Mouse (Mus musculus): Measurements from ENCODE around the gene Ssh1. TPM values are rescaled to one million over a fixed set of nuclear protein-coding genes. Genes with fewer than 3 reads are reported as not detected.

Gene Ssh1
- polyA plus RNA-seq, 1 experiment from 2014 or later: 15.1 TPM

GRCm38 (mm10) chr5:113974576-113974975 lies 19.1 kb downstream of the Ssh1 start:
- WGBS: 40% methylated on average over 15 of the region's 15 CpGs
- peak; percentile 67 for ATAC-seq (ENCODE audit: low read depth)
- H3K4me2 ChIP-seq (ENCODE audit: low read depth, low read length): peak overlapping the region; percentile 46
- H3K36me3 ChIP-seq (ENCODE audit: control insufficient read depth, insufficient read depth, low read length): peaks cover 5% of the 10 kb centered on the region; the same call in 1 of the 2 replicates
- H3K9ac ChIP-seq (ENCODE audit: low read length): peak overlapping the region; percentile 53
- H3K27ac ChIP-seq (ENCODE audit: low read length): peak overlapping the region; percentile 94
- peak overlapping the region; percentile 37 for H3K4me3 ChIP-seq (ENCODE audit: low read length)
- peaks cover 59% of the 10 kb centered on the region for H3K4me1 ChIP-seq (replicated peaks; ENCODE audit: control insufficient read depth, insufficient read depth, low read length)
- no peaks in the 10 kb centered on the region for H3K27me3 ChIP-seq (ENCODE audit: control insufficient read depth, insufficient read depth, low read depth, low read length)
- no peaks in the 10 kb centered on the region for H3K9me3 ChIP-seq (ENCODE audit: control insufficient read depth, low read length)

- 44% methylated on average over 8 of the region's 8 CpGs for WGBS
- peaks cover 13% of the 10 kb centered on the region for H3K36me3 ChIP-seq (ENCODE audit: control insufficient read depth, insufficient read depth, low read length)
- peak overlapping the region; percentile 46 for H3K4me2 ChIP-seq (ENCODE audit: low read depth, low read length)
- peak overlapping the region; percentile 40; the same call in 1 of the 2 replicates for H3K9ac ChIP-seq (ENCODE audit: low read length)
- no peak for ATAC-seq (ENCODE audit: low read depth)
- H3K9me3 ChIP-seq (ENCODE audit: control insufficient read depth, low read length): no peaks in the 10 kb centered on the region
- no peaks in the 10 kb centered on the region for H3K27me3 ChIP-seq (ENCODE audit: control insufficient read depth, insufficient read depth, low read depth, low read length)
- peak overlapping the region; percentile 94 for H3K27ac ChIP-seq (ENCODE audit: low read length)
- peaks cover 59% of the 10 kb centered on the region for H3K4me1 ChIP-seq (replicated peaks; ENCODE audit: control insufficient read depth, insufficient read depth, low read length)
- H3K4me3 ChIP-seq (ENCODE audit: low read length): peak overlapping the region; percentile 37
Measured at GRCm38 (mm10) chr5:113973790-113974189, 19.9 kb downstream of the Ssh1 start.

GRCm38 (mm10) chr5:113972589-113973515 lies 20.8 kb downstream of the Ssh1 start:
- peaks cover 55% of the 10 kb centered on the region for H3K4me1 ChIP-seq (replicated peaks; ENCODE audit: control insufficient read depth, insufficient read depth, low read length)
- H3K4me2 ChIP-seq (ENCODE audit: low read depth, low read length): peak overlapping the region; percentile 46
- no peaks in the 10 kb centered on the region for H3K9me3 ChIP-seq (ENCODE audit: control insufficient read depth, low read length)
- H3K36me3 ChIP-seq (ENCODE audit: control insufficient read depth, insufficient read depth, low read length): peaks cover 14% of the 10 kb centered on the region
- peak overlapping the region; percentile 5; the same call in 1 of the 2 replicates for H3K4me3 ChIP-seq (ENCODE audit: low read length)
- H3K27me3 ChIP-seq (ENCODE audit: control insufficient read depth, insufficient read depth, low read depth, low read length): no peaks in the 10 kb centered on the region
- WGBS: 18% methylated on average over 18 of the region's 18 CpGs
- H3K9ac ChIP-seq (ENCODE audit: low read length): peak overlapping the region; percentile 40
- no peak for ATAC-seq (ENCODE audit: low read depth)
- peak overlapping the region; percentile 94 for H3K27ac ChIP-seq (ENCODE audit: low read length)

- Histone ChIP-seq H3K36me3 (ENCODE audit: control insufficient read depth, insufficient read depth, low read length) (peaks cover 23% of the 10 kb centered on the region), H3K9me3 (ENCODE audit: control insufficient read depth, low read length) (no peaks in the 10 kb centered on the region), H3K4me3 (ENCODE audit: low read length) (no peak overlapping the region), H3K27ac (ENCODE audit: low read length) (no peak overlapping the region), H3K9ac (ENCODE audit: low read length) (no peak overlapping the region), H3K4me2 (ENCODE audit: low read depth, low read length) (no peak overlapping the region), H3K27me3 (ENCODE audit: control insufficient read depth, insufficient read depth, low read depth, low read length) (no peaks in the 10 kb centered on the region), H3K4me1 (replicated peaks; ENCODE audit: control insufficient read depth, insufficient read depth, low read length) (peaks cover 41% of the 10 kb centered on the region)
- no peak for ATAC-seq (ENCODE audit: low read depth)
- WGBS: 77% methylated on average over 10 of the region's 10 CpGs
Measured at GRCm38 (mm10) chr5:113971434-113971960, 22.2 kb downstream of the Ssh1 start.

GRCm38 (mm10) chr5:113968371-113968770 lies 25.3 kb downstream of the Ssh1 start:
- H3K9me3 ChIP-seq (ENCODE audit: control insufficient read depth, low read length): no peaks in the 10 kb centered on the region
- peaks cover 13% of the 10 kb centered on the region for H3K4me1 ChIP-seq (replicated peaks; ENCODE audit: control insufficient read depth, insufficient read depth, low read length)
- H3K27me3 ChIP-seq (ENCODE audit: control insufficient read depth, insufficient read depth, low read depth, low read length): no peaks in the 10 kb centered on the region
- no peak overlapping the region for H3K9ac ChIP-seq (ENCODE audit: low read length)
- WGBS: 82% methylated on average over 11 of the region's 11 CpGs
- peaks cover 48% of the 10 kb centered on the region for H3K36me3 ChIP-seq (ENCODE audit: control insufficient read depth, insufficient read depth, low read length)
- H3K4me2 ChIP-seq (ENCODE audit: low read depth, low read length): no peak overlapping the region
- no peak overlapping the region for H3K4me3 ChIP-seq (ENCODE audit: low read length)
- no peak for ATAC-seq (ENCODE audit: low read depth)
- no peak overlapping the region for H3K27ac ChIP-seq (ENCODE audit: low read length)

GRCm38 (mm10) chr5:113966452-113967150 lies 27.1 kb downstream of the Ssh1 start:
- ATAC-seq (ENCODE audit: low read depth): no peak
- Histone ChIP-seq H3K4me3 (ENCODE audit: low read length) (no peak overlapping the region), H3K4me1 (replicated peaks; ENCODE audit: control insufficient read depth, insufficient read depth, low read length) (peaks cover 2% of the 10 kb centered on the region), H3K36me3 (ENCODE audit: control insufficient read depth, insufficient read depth, low read length) (peaks cover 49% of the 10 kb centered on the region), H3K27ac (ENCODE audit: low read length) (no peak overlapping the region), H3K9me3 (ENCODE audit: control insufficient read depth, low read length) (no peaks in the 10 kb centered on the region), H3K4me2 (ENCODE audit: low read depth, low read length) (no peak overlapping the region), H3K9ac (ENCODE audit: low read length) (no peak overlapping the region), H3K27me3 (ENCODE audit: control insufficient read depth, insufficient read depth, low read depth, low read length) (no peaks in the 10 kb centered on the region)
- WGBS: 62% methylated on average over 13 of the region's 13 CpGs

- 85% methylated on average over 7 of the region's 7 CpGs for WGBS
- H3K9ac ChIP-seq (ENCODE audit: low read length): no peak overlapping the region
- peaks cover 52% of the 10 kb centered on the region for H3K36me3 ChIP-seq (ENCODE audit: control insufficient read depth, insufficient read depth, low read length)
Measured at GRCm38 (mm10) chr5:113965659-113966185, 28.0 kb downstream of the Ssh1 start.

GRCm38 (mm10) chr5:113964972-113965371 lies 28.7 kb downstream of the Ssh1 start:
- H3K9me3 ChIP-seq (ENCODE audit: control insufficient read depth, low read length): no peaks in the 10 kb centered on the region
- H3K27me3 ChIP-seq (ENCODE audit: control insufficient read depth, insufficient read depth, low read depth, low read length): no peaks in the 10 kb centered on the region
- no peak overlapping the region for H3K9ac ChIP-seq (ENCODE audit: low read length)
- H3K4me1 ChIP-seq (replicated peaks; ENCODE audit: control insufficient read depth, insufficient read depth, low read length): peaks cover 8% of the 10 kb centered on the region
- ATAC-seq (ENCODE audit: low read depth): no peak
- H3K4me2 ChIP-seq (ENCODE audit: low read depth, low read length): no peak overlapping the region
- WGBS: 79% methylated on average over 14 of the region's 14 CpGs
- no peak overlapping the region for H3K4me3 ChIP-seq (ENCODE audit: low read length)
- no peak overlapping the region for H3K27ac ChIP-seq (ENCODE audit: low read length)
- H3K36me3 ChIP-seq (ENCODE audit: control insufficient read depth, insufficient read depth, low read length): peaks cover 53% of the 10 kb centered on the region

More at GRCm38 (mm10) chr5:113965659-113966185, 28.0 kb downstream of the Ssh1 start:
- H3K27ac ChIP-seq (ENCODE audit: low read length): no peak overlapping the region
- no peaks in the 10 kb centered on the region for H3K9me3 ChIP-seq (ENCODE audit: control insufficient read depth, low read length)
- H3K4me3 ChIP-seq (ENCODE audit: low read length): no peak overlapping the region
- ATAC-seq (ENCODE audit: low read depth): no peak
- H3K4me1 ChIP-seq (replicated peaks; ENCODE audit: control insufficient read depth, insufficient read depth, low read length): peaks cover 8% of the 10 kb centered on the region
- H3K4me2 ChIP-seq (ENCODE audit: low read depth, low read length): no peak overlapping the region
- no peaks in the 10 kb centered on the region for H3K27me3 ChIP-seq (ENCODE audit: control insufficient read depth, insufficient read depth, low read depth, low read length)

Measured in lung, embryonic 16.5 days (tissue).